Mouse (Mus musculus) megakaryocyte-erythroid progenitor cell, adult 5-6 weeks (primary cell): ENCODE data around the gene Cul5. TPM values are rescaled to one million over a fixed set of nuclear protein-coding genes. Genes with fewer than 3 reads are reported as not detected.

Experiments
- ATAC-seq: replicated peaks from 2 replicates; pipeline ENCODE4 v1.8.0; 2016; ENCODE audit warnings: mild to moderate bottlenecking, inconsistent platforms; ENCODE audit not compliant: severe bottlenecking, poor library complexity, low FRiP score, low TSS enrichment
- total RNA-seq, 2 experiments: library from RNA; stranded (forward) in 1 of 2; stranded (reverse) in 1 of 2; fragments of 200-1000, 215-1000 nt in 1 of 2; fragments of >200 nt in 1 of 2; fragmentation: Nextera tagmentation in 1 of 2; gene quantifications; 2 replicates each; pipeline ENCODE4 v1.2.3; 2014 to 2017

Gene Cul5
- 32.0 and 37.9 TPM in 2 replicates for total RNA-seq (2014; fragmentation: Nextera tagmentation)
- total RNA-seq (2017) = 83.3 and 86.8 TPM in 2 replicates

GRCm38 (mm10) chr9:53669680-53670219 is at the start of gene Cul5:
TSS of gene Cul5 (minus strand) at chr9:53670014.
- peak; percentile 83 for ATAC-seq

GRCm38 (mm10) chr9:53705992-53706696 is 36.3 kb upstream of the Cul5 start, which contains the start of gene Rab39:
TSS of gene Rab39 (minus strand) at chr9:53706232.
- ATAC-seq = peak; percentile 97

- no peak; the same call in 1 of the 2 replicates for ATAC-seq
Observed at GRCm38 (mm10) chr9:53705491-53705991, 35.7 kb upstream of the Cul5 start.

- ATAC-seq = no peak
Observed at GRCm38 (mm10) chr9:53702991-53703390, 33.2 kb upstream of the Cul5 start.

GRCm38 (mm10) chr9:53700496-53700895 is 30.7 kb upstream of the Cul5 start:
- no peak for ATAC-seq

- no peak for ATAC-seq
Observed at GRCm38 (mm10) chr9:53695846-53696245, 26.0 kb upstream of the Cul5 start.

- peak; percentile 70; the same call in 1 of the 2 replicates for ATAC-seq
Observed at GRCm38 (mm10) chr9:53693718-53694117, 23.9 kb upstream of the Cul5 start.

- ATAC-seq = no peak
Observed at GRCm38 (mm10) chr9:53691745-53692670, 22.2 kb upstream of the Cul5 start.

GRCm38 (mm10) chr9:53680851-53681250 is 11.0 kb upstream of the Cul5 start:
- ATAC-seq = no peak

GRCm38 (mm10) chr9:53676921-53677320 is 7.1 kb upstream of the Cul5 start:
- no peak for ATAC-seq

- peak; percentile 90 for ATAC-seq
Observed at GRCm38 (mm10) chr9:53673571-53673970, 3.8 kb upstream of the Cul5 start.

- ATAC-seq = peak; percentile 82
Observed at GRCm38 (mm10) chr9:53667020-53667669, 2.7 kb downstream of the Cul5 start.

- ATAC-seq = no peak; the same call in 1 of the 2 replicates
Observed at GRCm38 (mm10) chr9:53666665-53667019, 3.2 kb downstream of the Cul5 start.

GRCm38 (mm10) chr9:53665428-53665827 is 4.4 kb downstream of the Cul5 start:
- ATAC-seq = no peak

- no peak for ATAC-seq
Observed at GRCm38 (mm10) chr9:53664819-53665218, 5.0 kb downstream of the Cul5 start.

GRCm38 (mm10) chr9:53634796-53635195 is 35.0 kb downstream of the Cul5 start:
- ATAC-seq = no peak

GRCm38 (mm10) chr9:53615246-53615645 is 54.6 kb downstream of the Cul5 start:
- no peak for ATAC-seq

GRCm38 (mm10) chr9:53614286-53614685 is 55.5 kb downstream of the Cul5 start:
- ATAC-seq = no peak

GRCm38 (mm10) chr9:53609968-53610781 is 59.6 kb downstream of the Cul5 start, which contains the start of gene Acat1:
TSS of gene Acat1 (minus strand) at chr9:53610382.
- ATAC-seq = peak; percentile 99
